Mouse (Mus musculus) frontal cortex, postnatal 36 days (tissue): Measurements from ENCODE around the gene Usp3.

ENCODE experiments used
- DNase-seq, 2 experiments: peaks; one replicate each; pipeline ENCODE4 v3.0.0; 2022; ENCODE audit warnings: low spot score in 2 of 2

Gene Usp3

GRCm38 (mm10) chr9:66571986-66572700 is 20.8 kb downstream of the Usp3 start:
- no peak for DNase-seq

GRCm38 (mm10) chr9:66562215-66562614 is 30.7 kb downstream of the Usp3 start:
- DNase-seq: no peak

GRCm38 (mm10) chr9:66561496-66561895 is 31.4 kb downstream of the Usp3 start:
- DNase-seq: no peak

- no peak for DNase-seq
Measured at GRCm38 (mm10) chr9:66560728-66561127, 32.2 kb downstream of the Usp3 start.

GRCm38 (mm10) chr9:66560295-66560694 is 32.6 kb downstream of the Usp3 start:
- no peak for DNase-seq

- no peak for DNase-seq
Measured at GRCm38 (mm10) chr9:66558971-66559370, 34.0 kb downstream of the Usp3 start.

GRCm38 (mm10) chr9:66542785-66543184 is 50.2 kb downstream of the Usp3 start:
- no peak for DNase-seq

GRCm38 (mm10) chr9:66521595-66521994 is 71.3 kb downstream of the Usp3 start:
- DNase-seq: no peak

GRCm38 (mm10) chr9:66520299-66520698 is 72.6 kb downstream of the Usp3 start:
- DNase-seq: no peak

- DNase-seq: no peak
Measured at GRCm38 (mm10) chr9:66518901-66519300, 74.0 kb downstream of the Usp3 start.

GRCm38 (mm10) chr9:66518251-66518650 is 74.7 kb downstream of the Usp3 start:
- no peak for DNase-seq

GRCm38 (mm10) chr9:66517746-66518145 is 75.2 kb downstream of the Usp3 start:
- no peak for DNase-seq

- no peak for DNase-seq
Measured at GRCm38 (mm10) chr9:66516296-66516940, 76.5 kb downstream of the Usp3 start.

GRCm38 (mm10) chr9:66515680-66516210 is 77.2 kb downstream of the Usp3 start:
- DNase-seq: no peak

GRCm38 (mm10) chr9:66515115-66515514 is 77.8 kb downstream of the Usp3 start:
- no peak for DNase-seq

GRCm38 (mm10) chr9:66514256-66514770 is 78.6 kb downstream of the Usp3 start, which contains the start of gene Fbxl22:
Gene Fbxl22 (minus strand): TSS chr9:66514593.
- peak; percentile 43 to 69 for DNase-seq

- DNase-seq: no peak
Measured at GRCm38 (mm10) chr9:66513661-66514255, 79.2 kb downstream of the Usp3 start.

GRCm38 (mm10) chr9:66513150-66513549 is 79.8 kb downstream of the Usp3 start:
- DNase-seq: peak in 1 of 2 experiments; percentile 38

GRCm38 (mm10) chr9:66512351-66512671 is 80.6 kb downstream of the Usp3 start:
- peak; percentile 83 to 86 for DNase-seq

- peak; percentile 96 to 98 for DNase-seq
Measured at GRCm38 (mm10) chr9:66511580-66512350, 81.2 kb downstream of the Usp3 start.

- DNase-seq: no peak
Measured at GRCm38 (mm10) chr9:66510944-66511343, 82.0 kb downstream of the Usp3 start.

GRCm38 (mm10) chr9:66510351-66510841 is 82.5 kb downstream of the Usp3 start:
- DNase-seq: no peak
